Mouse (Mus musculus): ENCODE measurements around the gene Tbx3. TPM values are rescaled to one million over a fixed set of nuclear protein-coding genes. Genes with fewer than 3 reads are reported as not detected.
A peak's percentile ranks its signal among the peaks of the same experiment; 100 is the strongest.

Tbx3 gene
- polyA plus RNA-seq, 1 experiment from 2014 or later = 1.7 TPM

- Histone ChIP-seq H3K27me3 (peaks cover 99% of the 10 kb centered on the region), H3K9me3 (replicated peaks) (no peaks in the 10 kb centered on the region), H3K4me2 (no peak overlapping the region), H3K27ac (no peak overlapping the region), H3K36me3 (ENCODE audit: poor library complexity, severe bottlenecking) (no peaks in the 10 kb centered on the region), H3K9ac (no peak overlapping the region), H3K4me1 (no peaks in the 10 kb centered on the region), H3K4me3 (no peak overlapping the region)
- ATAC-seq = no peak
- WGBS = under 1% methylated on average over 15 of the region's 15 CpGs
These were observed 7.2 kb upstream of the Tbx3 start for GRCm38 (mm10) chr5:119663241-119663640.

- WGBS = under 1% methylated on average over 5 of the region's 5 CpGs
- no peak overlapping the region for H3K27ac ChIP-seq
- no peaks in the 10 kb centered on the region for H3K36me3 ChIP-seq (ENCODE audit: poor library complexity, severe bottlenecking)
- H3K27me3 ChIP-seq = peaks cover 99% of the 10 kb centered on the region
- no peak overlapping the region for H3K4me2 ChIP-seq
- H3K9me3 ChIP-seq (replicated peaks) = no peaks in the 10 kb centered on the region
- no peaks in the 10 kb centered on the region for H3K4me1 ChIP-seq
- H3K4me3 ChIP-seq = no peak overlapping the region
- ATAC-seq = no peak
- no peak overlapping the region for H3K9ac ChIP-seq
These were observed 6.7 kb upstream of the Tbx3 start for GRCm38 (mm10) chr5:119663747-119664146.

GRCm38 (mm10) chr5:119665739-119666138 is 4.7 kb upstream of the Tbx3 start:
- no peak overlapping the region for H3K9ac ChIP-seq

GRCm38 (mm10) chr5:119667356-119667940 is 3.0 kb upstream of the Tbx3 start:
- H3K27ac ChIP-seq = no peak overlapping the region
- under 1% methylated on average over 13 of the region's 13 CpGs for WGBS
- no peak overlapping the region for H3K4me3 ChIP-seq
- no peak overlapping the region for H3K4me2 ChIP-seq
- H3K9me3 ChIP-seq (replicated peaks) = no peaks in the 10 kb centered on the region
- H3K4me1 ChIP-seq = peaks cover 16% of the 10 kb centered on the region
- no peak for ATAC-seq
- no peak overlapping the region for H3K9ac ChIP-seq
- peaks cover 100% of the 10 kb centered on the region for H3K27me3 ChIP-seq
- H3K36me3 ChIP-seq (ENCODE audit: poor library complexity, severe bottlenecking) = no peaks in the 10 kb centered on the region

More at GRCm38 (mm10) chr5:119665739-119666138, 4.7 kb upstream of the Tbx3 start:
- ATAC-seq = no peak
- 1% methylated on average over 6 of the region's 6 CpGs for WGBS
- H3K4me1 ChIP-seq = peaks cover 13% of the 10 kb centered on the region
- H3K4me3 ChIP-seq = no peak overlapping the region
- no peak overlapping the region for H3K4me2 ChIP-seq
- no peaks in the 10 kb centered on the region for H3K9me3 ChIP-seq (replicated peaks)
- H3K36me3 ChIP-seq (ENCODE audit: poor library complexity, severe bottlenecking) = no peaks in the 10 kb centered on the region
- H3K27ac ChIP-seq = no peak overlapping the region
- peaks cover 100% of the 10 kb centered on the region for H3K27me3 ChIP-seq

GRCm38 (mm10) chr5:119668191-119668912 is 2.1 kb upstream of the Tbx3 start:
- 1% methylated on average over 34 of the region's 34 CpGs for WGBS
- no peaks in the 10 kb centered on the region for H3K9me3 ChIP-seq (replicated peaks)
- H3K4me1 ChIP-seq = peaks cover 16% of the 10 kb centered on the region
- H3K9ac ChIP-seq = no peak overlapping the region
- peaks cover 100% of the 10 kb centered on the region for H3K27me3 ChIP-seq
- no peak overlapping the region for H3K4me2 ChIP-seq
- no peak for ATAC-seq
- H3K27ac ChIP-seq = no peak overlapping the region
- H3K4me3 ChIP-seq = no peak overlapping the region
- H3K36me3 ChIP-seq (ENCODE audit: poor library complexity, severe bottlenecking) = no peaks in the 10 kb centered on the region

GRCm38 (mm10) chr5:119668913-119669411 is 1.5 kb upstream of the Tbx3 start:
- no peak for ATAC-seq
- Histone ChIP-seq H3K4me2 (no peak overlapping the region), H3K4me1 (peaks cover 16% of the 10 kb centered on the region), H3K27ac (no peak overlapping the region), H3K4me3 (no peak overlapping the region), H3K27me3 (peaks cover 99% of the 10 kb centered on the region), H3K9ac (no peak overlapping the region), H3K9me3 (replicated peaks) (no peaks in the 10 kb centered on the region), H3K36me3 (ENCODE audit: poor library complexity, severe bottlenecking) (no peaks in the 10 kb centered on the region)
- WGBS = under 1% methylated on average over 16 of the region's 18 CpGs

GRCm38 (mm10) chr5:119669741-119670565 is 516 bp upstream of the Tbx3 start:
- Histone ChIP-seq H3K4me3 (peak overlapping the region; percentile 33), H3K9ac (peak overlapping the region; percentile 40), H3K36me3 (ENCODE audit: poor library complexity, severe bottlenecking) (no peaks in the 10 kb centered on the region), H3K9me3 (replicated peaks) (no peaks in the 10 kb centered on the region), H3K4me2 (peak overlapping the region; percentile 62), H3K27me3 (peaks cover 99% of the 10 kb centered on the region), H3K4me1 (peaks cover 16% of the 10 kb centered on the region), H3K27ac (no peak overlapping the region)
- WGBS = under 1% methylated on average over 57 of the region's 61 CpGs
- ATAC-seq = no peak

GRCm38 (mm10) chr5:119671124-119671801 is 794 bp downstream of the Tbx3 start:
- H3K9me3 ChIP-seq (replicated peaks) = no peaks in the 10 kb centered on the region
- H3K4me2 ChIP-seq = peak overlapping the region; percentile 62
- ATAC-seq = no peak
- H3K36me3 ChIP-seq (ENCODE audit: poor library complexity, severe bottlenecking) = no peaks in the 10 kb centered on the region
- H3K27me3 ChIP-seq = peaks cover 99% of the 10 kb centered on the region
- no peak overlapping the region for H3K27ac ChIP-seq
- WGBS = under 1% methylated on average over 40 of the region's 40 CpGs
- peak overlapping the region; percentile 33 for H3K4me3 ChIP-seq
- H3K4me1 ChIP-seq = peaks cover 16% of the 10 kb centered on the region
- H3K9ac ChIP-seq = no peak overlapping the region

GRCm38 (mm10) chr5:119671965-119672347 is 1.5 kb downstream of the Tbx3 start:
- no peak overlapping the region for H3K4me2 ChIP-seq
- no peak for ATAC-seq
- peaks cover 16% of the 10 kb centered on the region for H3K4me1 ChIP-seq
- under 1% methylated on average over 23 of the region's 23 CpGs for WGBS
- H3K36me3 ChIP-seq (ENCODE audit: poor library complexity, severe bottlenecking) = no peaks in the 10 kb centered on the region
- H3K27me3 ChIP-seq = peaks cover 99% of the 10 kb centered on the region
- H3K9me3 ChIP-seq (replicated peaks) = no peaks in the 10 kb centered on the region
- no peak overlapping the region for H3K9ac ChIP-seq
- no peak overlapping the region for H3K27ac ChIP-seq
- H3K4me3 ChIP-seq = peak overlapping the region; percentile 33

- peaks cover 99% of the 10 kb centered on the region for H3K27me3 ChIP-seq
- peaks cover 16% of the 10 kb centered on the region for H3K4me1 ChIP-seq
- H3K27ac ChIP-seq = no peak overlapping the region
- no peak for ATAC-seq
- no peak overlapping the region for H3K9ac ChIP-seq
- no peaks in the 10 kb centered on the region for H3K9me3 ChIP-seq (replicated peaks)
- under 1% methylated on average over 19 of the region's 19 CpGs for WGBS
- no peaks in the 10 kb centered on the region for H3K36me3 ChIP-seq (ENCODE audit: poor library complexity, severe bottlenecking)
- no peak overlapping the region for H3K4me2 ChIP-seq
- peak overlapping the region; percentile 33; the same call in 1 of the 2 replicates for H3K4me3 ChIP-seq
These were observed 2.0 kb downstream of the Tbx3 start for GRCm38 (mm10) chr5:119672348-119672983.

GRCm38 (mm10) chr5:119672984-119673600 is 2.6 kb downstream of the Tbx3 start:
- H3K9me3 ChIP-seq (replicated peaks) = no peaks in the 10 kb centered on the region
- peaks cover 99% of the 10 kb centered on the region for H3K27me3 ChIP-seq
- H3K4me3 ChIP-seq = no peak overlapping the region
- no peaks in the 10 kb centered on the region for H3K36me3 ChIP-seq (ENCODE audit: poor library complexity, severe bottlenecking)
- H3K27ac ChIP-seq = no peak overlapping the region
- ATAC-seq = no peak
- 2% methylated on average over 17 of the region's 17 CpGs for WGBS
- no peak overlapping the region for H3K4me2 ChIP-seq
- H3K9ac ChIP-seq = no peak overlapping the region
- peaks cover 16% of the 10 kb centered on the region for H3K4me1 ChIP-seq
